Comparison of ENCODE assay signal across 10 mouse cellular contexts in genomic region chr17:66761326-66762296, GRCm38 (mm10).
DNase-seq lines count a peak whose midpoint lies in the region; ATAC-seq lines count a peak whose summit lies in the region.
"Had no signal": no experiment of that assay in that cellular context is flagged by ENCODE, and none has a peak within 500 bp of the region (broad histone marks: within the 10 kb centered on the region; RNA-seq: fewer than 3 reads in every experiment).

No protein-coding gene starts in this region.

- peak overlapping the region; percentile 4; the same call in 1 of the 2 replicates for H3K4me2 ChIP-seq in forebrain, embryonic 12.5 days
- peak overlapping the region; percentile 33 for H3K4me2 ChIP-seq in hindbrain, embryonic 15.5 days
- H3K4me2 ChIP-seq in neural tube, embryonic 13.5 days: peak overlapping the region; percentile 43
- H3K4me2 ChIP-seq: liver, embryonic 13.5 days had no signal

- WGBS in forebrain, embryonic 12.5 days: 51% methylated on average over 26 of the region's 26 CpGs
- WGBS in hindbrain, embryonic 15.5 days: 22% methylated on average over 26 of the region's 26 CpGs
- 19% methylated on average over 26 of the region's 26 CpGs for WGBS in neural tube, embryonic 13.5 days

- H3K9me3 ChIP-seq in forebrain, embryonic 12.5 days: no peaks in the 10 kb centered on the region
- H3K9me3 ChIP-seq in hindbrain, embryonic 15.5 days: no peaks in the 10 kb centered on the region
- H3K9me3 ChIP-seq in neural tube, embryonic 13.5 days: no peaks in the 10 kb centered on the region
- H3K9me3 ChIP-seq: liver, embryonic 13.5 days had no signal

- no peaks in the 10 kb centered on the region for H3K36me3 ChIP-seq in forebrain, embryonic 12.5 days (replicated peaks)
- H3K36me3 ChIP-seq in hindbrain, embryonic 15.5 days: no peaks in the 10 kb centered on the region
- no peaks in the 10 kb centered on the region for H3K36me3 ChIP-seq in neural tube, embryonic 13.5 days
- H3K36me3 ChIP-seq: liver, embryonic 13.5 days had no signal

- no peak overlapping the region for H3K4me3 ChIP-seq in forebrain, embryonic 12.5 days (replicated peaks)
- no peak overlapping the region for H3K4me3 ChIP-seq in hindbrain, embryonic 15.5 days
- H3K4me3 ChIP-seq in neural tube, embryonic 13.5 days: no peak overlapping the region
- H3K4me3 ChIP-seq: liver, embryonic 13.5 days had no signal

- H3K9ac ChIP-seq in forebrain, embryonic 12.5 days: no peak overlapping the region
- no peak overlapping the region for H3K9ac ChIP-seq in hindbrain, embryonic 15.5 days
- peak overlapping the region; percentile 52; the same call in 1 of the 2 replicates for H3K9ac ChIP-seq in neural tube, embryonic 13.5 days
- H3K9ac ChIP-seq: liver, embryonic 13.5 days had no signal

- no peak for ATAC-seq in forebrain, embryonic 12.5 days (ENCODE audit: low FRiP score)
- ATAC-seq in hindbrain, embryonic 15.5 days (ENCODE audit: low FRiP score, low read depth): peak; percentile 58
- ATAC-seq in neural tube, embryonic 13.5 days (ENCODE audit: low read depth): peak; percentile 41
- no peak for ATAC-seq in megakaryocyte progenitor cell, adult 5-6 weeks (replicated peaks; ENCODE audit: poor library complexity)

- intact Hi-C loops in left cerebral cortex, postnatal 4 days (cut with DNase I): no loop called here
- intact Hi-C loops in left cerebral cortex, postnatal 36 days (cut with DNase I): no loop called here

- H3K4me1 ChIP-seq in forebrain, embryonic 12.5 days: peaks cover 24% of the 10 kb centered on the region
- peaks cover 20% of the 10 kb centered on the region for H3K4me1 ChIP-seq in hindbrain, embryonic 15.5 days (replicated peaks)
- peaks cover 37% of the 10 kb centered on the region for H3K4me1 ChIP-seq in neural tube, embryonic 13.5 days (replicated peaks)
- H3K4me1 ChIP-seq: liver, embryonic 13.5 days had no signal

- H3K27me3 ChIP-seq in forebrain, embryonic 12.5 days: peaks cover 9% of the 10 kb centered on the region
- no peaks in the 10 kb centered on the region for H3K27me3 ChIP-seq in hindbrain, embryonic 15.5 days
- no peaks in the 10 kb centered on the region for H3K27me3 ChIP-seq in neural tube, embryonic 13.5 days
- H3K27me3 ChIP-seq: liver, embryonic 13.5 days had no signal

- peak; percentile 66 for DNase-seq in left cerebral cortex, postnatal 4 days
- no peak for DNase-seq in left cerebral cortex, postnatal 36 days (ENCODE audit: low spot score in 2 of 2)
- no peak for DNase-seq in spleen, adult 18-20 months
- DNase-seq: adrenal gland, adult 8-10 months; cerebellum, adult 9-10 months; liver, embryonic 13.5 days had no signal

- no peak overlapping the region for H3K27ac ChIP-seq in forebrain, embryonic 12.5 days
- peak overlapping the region; percentile 54 for H3K27ac ChIP-seq in hindbrain, embryonic 15.5 days (replicated peaks)
- H3K27ac ChIP-seq in neural tube, embryonic 13.5 days (replicated peaks): peak overlapping the region; percentile 66
- H3K27ac ChIP-seq: liver, embryonic 13.5 days had no signal

Comparison
In these comparisons a context has a peak if more than half of its experiments do, and no peak if none do; other contexts are left out.
1. ATAC-seq: peak in hindbrain, embryonic 15.5 days (single experiment) and neural tube, embryonic 13.5 days (single experiment); none in forebrain, embryonic 12.5 days (single experiment) and megakaryocyte progenitor cell, adult 5-6 weeks (single experiment).
2. Peak in every context shown above with its lines, with median percentiles within 50 percentile points of each other: H3K4me2 ChIP-seq.